Mouse (Mus musculus) liver, adult 2 months (tissue): ENCODE data around the gene Cct2. TPM values are rescaled to one million over a fixed set of nuclear protein-coding genes. Genes with fewer than 3 reads are reported as not detected.

ENCODE experiments used
- DNase-seq: peaks from one replicate; pipeline ENCODE4 v3.0.0-alpha.2; 2011; ENCODE audit warnings: low read depth, low spot score; ENCODE audit errors: extremely low read depth
- H3K27ac ChIP-seq: fragments of 200-500 bp; replicated peaks from 2 replicates; pipeline ENCODE4 v1.5.1; 2012; ENCODE audit warnings: low read depth, mild to moderate bottlenecking, control low read depth, inconsistent platforms, low read length; ENCODE audit not compliant: insufficient read depth
- H3K27me3 ChIP-seq: fragments of 200-500 bp; 2 replicates; pipeline ENCODE4 v1.6.1; 2012; ENCODE audit warnings: mild to moderate bottlenecking, moderate library complexity, low read length, inconsistent platforms; ENCODE audit not compliant: control insufficient read depth, insufficient read depth
- H3K36me3 ChIP-seq: fragments of 200-500 bp; 2 replicates; pipeline ENCODE4 v1.6.1; 2012; ENCODE audit warnings: low read length, inconsistent platforms; ENCODE audit not compliant: control insufficient read depth, insufficient read depth
- H3K4me1 ChIP-seq: fragments of 200-500 bp; 2 replicates; pipeline ENCODE4 v1.6.1; 2011; ENCODE audit warnings: low read length; ENCODE audit not compliant: control insufficient read depth, insufficient read depth
- H3K4me3 ChIP-seq: fragments of 200-500 bp; 2 replicates; pipeline ENCODE4 v1.5.1; 2011; ENCODE audit warnings: low read depth, mild to moderate bottlenecking, control low read depth, low read length, moderate library complexity; ENCODE audit not compliant: insufficient read depth
- H3K79me2 ChIP-seq: fragments of 200-500 bp; 2 replicates; pipeline ENCODE4 v1.6.1; 2012; ENCODE audit warnings: inconsistent platforms, mild to moderate bottlenecking, low read length, moderate library complexity; ENCODE audit not compliant: control insufficient read depth, insufficient read depth
- H3K9ac ChIP-seq: fragments of 200-500 bp; 2 replicates; pipeline ENCODE4 v1.6.1; 2012; ENCODE audit warnings: low read depth, mild to moderate bottlenecking, control low read depth, inconsistent platforms, low read length
- CTCF ChIP-seq: fragments of 200-500 bp; IDR thresholded peaks from 2 replicates; pipeline ENCODE4 v1.5.1; 2011; ENCODE audit warnings: low read depth, low read length, control low read depth
- POLR2A ChIP-seq: fragments of 200-500 bp; IDR thresholded peaks from 2 replicates; pipeline ENCODE4 v1.6.1; 2011; ENCODE audit warnings: low read length, control low read depth; ENCODE audit not compliant: insufficient read depth; ENCODE audit errors: extremely low read depth
- WGBS: fragments of 180-500 bp; shearing (Covaris S2); methylation state at CpG from one replicate; pipeline ENCODE4 v1.1.7; 2018; 5-methylcytosine and 5-hydroxymethylcytosine counted together
- polyA plus RNA-seq: library from polyadenylated mRNA; depleted of rRNA; stranded (reverse); fragments of >200 nt; gene quantifications from 2 replicates; pipeline ENCODE4 v1.2.3, GENCODE M21; 2012
- total RNA-seq: library from RNA; depleted of rRNA; stranded (reverse); fragments of >200 nt; gene quantifications from 2 replicates; pipeline ENCODE4 v1.2.3, GENCODE M21; 2014

The Cct2 gene
- total and polyA plus RNA-seq, 2 experiments: 36.6 to 114 TPM

GRCm38 (mm10) chr10:117072191-117072888, 8.7 kb upstream of the Cct2 start:
- no peak for TF ChIP-seq CTCF
- TF ChIP-seq POLR2A: no peak
- Histone ChIP-seq H3K4me1 (no peaks in the 10 kb centered on the region), H3K79me2 (no peaks in the 10 kb centered on the region), H3K36me3 (peaks cover 34% of the 10 kb centered on the region), H3K27ac (no peak overlapping the region), H3K9ac (no peak overlapping the region), H3K4me3 (no peak overlapping the region), H3K27me3 (no peaks in the 10 kb centered on the region)
- peak; percentile 45 for DNase-seq
- WGBS: 78% methylated on average over 18 of the region's 18 CpGs

GRCm38 (mm10) chr10:117069109-117069508, 5.5 kb upstream of the Cct2 start:
- H3K4me3 ChIP-seq: no peak overlapping the region
- H3K27ac ChIP-seq: no peak overlapping the region
- H3K4me1 ChIP-seq: no peaks in the 10 kb centered on the region
- H3K27me3 ChIP-seq: no peaks in the 10 kb centered on the region
- no peak for DNase-seq
- no peaks in the 10 kb centered on the region for H3K79me2 ChIP-seq
- no peak for TF ChIP-seq CTCF
- no peak for TF ChIP-seq POLR2A
- 96% methylated on average over 3 of the region's 3 CpGs for WGBS
- H3K9ac ChIP-seq: no peak overlapping the region
- H3K36me3 ChIP-seq: peaks cover 17% of the 10 kb centered on the region

- no peak overlapping the region for H3K9ac ChIP-seq
- 8% methylated on average over 7 of the region's 7 CpGs for WGBS
- H3K36me3 ChIP-seq: peaks cover 25% of the 10 kb centered on the region
- TF ChIP-seq CTCF (no peak), POLR2A (no peak)
- no peak for DNase-seq
- H3K4me3 ChIP-seq: no peak overlapping the region; the same call in 1 of the 2 replicates
- H3K27ac ChIP-seq: no peak overlapping the region
- peaks cover 4% of the 10 kb centered on the region for H3K4me1 ChIP-seq
- H3K27me3 ChIP-seq: no peaks in the 10 kb centered on the region
- H3K79me2 ChIP-seq: peaks cover 8% of the 10 kb centered on the region; the same call in 1 of the 2 replicates
Measured at GRCm38 (mm10) chr10:117064076-117064475, 462 bp upstream of the Cct2 start.

- peaks cover 8% of the 10 kb centered on the region; the same call in 1 of the 2 replicates for H3K79me2 ChIP-seq
- no peak for DNase-seq
- peak overlapping the region; percentile 52 for H3K9ac ChIP-seq
- peak overlapping the region; percentile 98 for H3K4me3 ChIP-seq
- no peaks in the 10 kb centered on the region for H3K27me3 ChIP-seq
- H3K36me3 ChIP-seq: peaks cover 35% of the 10 kb centered on the region
- TF ChIP-seq CTCF: no peak
- TF ChIP-seq POLR2A: no peak
- WGBS: 3% methylated on average over 15 of the region's 15 CpGs
- H3K4me1 ChIP-seq: peaks cover 4% of the 10 kb centered on the region
- H3K27ac ChIP-seq: no peak overlapping the region
Measured at GRCm38 (mm10) chr10:117062894-117063253, 740 bp downstream of the Cct2 start.

- H3K4me3 ChIP-seq: no peak overlapping the region
- no peaks in the 10 kb centered on the region for H3K79me2 ChIP-seq
- H3K27me3 ChIP-seq: no peaks in the 10 kb centered on the region
- no peaks in the 10 kb centered on the region for H3K4me1 ChIP-seq
- no peak for TF ChIP-seq POLR2A
- H3K9ac ChIP-seq: no peak overlapping the region
- 90% methylated on average over 4 of the region's 4 CpGs for WGBS
- no peak overlapping the region for H3K27ac ChIP-seq
- peaks cover 86% of the 10 kb centered on the region for H3K36me3 ChIP-seq
- no peak for DNase-seq
Measured at GRCm38 (mm10) chr10:117055668-117056067, 7.9 kb downstream of the Cct2 start.

- Histone ChIP-seq H3K79me2 (no peaks in the 10 kb centered on the region), H3K36me3 (peaks cover 48% of the 10 kb centered on the region), H3K4me3 (no peak overlapping the region), H3K4me1 (no peaks in the 10 kb centered on the region), H3K9ac (no peak overlapping the region), H3K27me3 (no peaks in the 10 kb centered on the region), H3K27ac (no peak overlapping the region)
- TF ChIP-seq CTCF (no peak), POLR2A (no peak)
- 85% methylated on average over 4 of the region's 4 CpGs for WGBS
- DNase-seq: no peak
Measured at GRCm38 (mm10) chr10:117049961-117050597, 13.5 kb downstream of the Cct2 start.
